Mouse (Mus musculus) telencephalon, adult 2 months (tissue): ENCODE measurements around the gene Ndufb4.
A peak's percentile ranks its signal among the peaks of the same experiment; 100 is the strongest.

Experiments
- DNase-seq: peaks from one replicate; pipeline ENCODE4 v3.0.0-alpha.2; 2011; ENCODE audit warnings: low read depth, low spot score

The Ndufb4 gene

DNA sequence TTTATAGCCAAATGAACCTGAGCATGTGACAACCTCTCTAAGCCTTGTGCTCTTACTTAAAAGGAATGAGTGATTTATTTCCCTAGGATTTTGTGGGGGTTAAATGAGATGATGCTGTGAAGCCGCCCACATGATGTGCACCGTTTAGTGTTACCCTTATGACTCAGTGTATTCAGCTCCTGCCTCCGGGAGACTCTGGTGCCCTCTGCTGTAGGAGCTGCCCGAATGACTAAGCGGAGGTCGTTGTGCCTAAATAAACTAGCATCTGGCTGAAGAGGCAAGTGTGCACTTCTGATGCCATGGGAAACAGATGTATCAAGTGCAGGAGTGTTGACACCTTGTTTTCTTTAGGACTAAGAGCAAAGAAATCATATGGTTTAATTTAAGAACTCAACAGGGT lies 18.1 kb downstream of the Ndufb4 start:
- DNase-seq: peak; percentile 75

DNA sequence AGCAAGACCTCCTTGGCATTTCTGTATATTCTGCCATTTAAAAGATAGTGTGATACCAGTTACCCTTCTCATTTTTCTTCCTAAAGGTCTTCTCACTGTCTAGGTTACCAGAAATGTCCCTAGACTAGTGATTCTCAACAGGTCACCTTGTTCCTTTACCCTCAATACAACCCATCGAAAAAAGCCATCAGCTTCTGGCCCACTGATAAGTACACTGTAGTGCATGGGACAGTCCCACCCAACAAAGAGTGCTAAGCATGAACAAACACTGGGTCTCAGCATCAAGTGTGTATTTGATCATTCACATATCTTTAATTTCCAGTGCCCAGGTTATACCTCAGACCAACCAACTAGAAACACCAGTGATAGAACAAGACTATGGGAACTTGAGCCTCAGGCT lies 19.2 kb downstream of the Ndufb4 start:
- no peak for DNase-seq

DNA sequence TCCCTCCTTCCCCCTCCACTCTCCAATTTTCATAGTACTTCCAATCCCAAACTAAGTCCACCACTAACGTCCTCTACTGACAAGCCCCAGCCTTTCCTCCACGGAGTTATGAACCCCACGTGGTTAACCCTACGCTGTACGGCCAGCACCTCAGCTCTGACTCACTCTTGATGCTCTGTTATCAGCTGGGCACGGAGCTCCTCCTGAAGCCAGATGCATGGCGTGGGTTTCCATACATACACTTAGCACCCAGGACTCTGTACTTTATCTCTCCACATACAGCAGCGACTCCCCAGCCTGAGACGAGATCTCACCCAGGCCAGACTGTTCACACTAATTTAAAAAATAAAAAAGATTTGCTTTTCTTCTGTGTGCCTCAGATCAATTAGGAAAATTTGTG lies 19.7 kb downstream of the Ndufb4 start:
- no peak for DNase-seq

DNA sequence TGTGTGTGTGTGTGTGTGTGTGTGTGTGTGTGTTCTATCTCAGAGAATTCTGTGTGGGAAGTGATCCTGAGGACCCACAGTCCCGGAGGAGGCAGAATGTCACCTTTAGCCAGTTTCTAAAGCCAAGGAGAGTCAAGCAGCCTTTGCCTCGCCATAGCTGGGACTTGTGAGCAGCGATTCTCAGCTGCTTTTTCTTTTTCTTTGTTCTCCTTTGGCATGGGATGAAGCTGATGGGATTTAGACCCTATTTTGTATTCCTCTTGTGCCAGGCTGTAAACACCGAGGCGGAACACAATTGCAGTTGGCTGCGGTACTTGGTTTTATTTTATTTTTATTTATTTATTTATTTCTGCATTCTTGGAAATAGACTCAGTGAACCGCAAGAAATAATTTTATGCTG lies 25.2 kb downstream of the Ndufb4 start:
- DNase-seq: no peak

DNA sequence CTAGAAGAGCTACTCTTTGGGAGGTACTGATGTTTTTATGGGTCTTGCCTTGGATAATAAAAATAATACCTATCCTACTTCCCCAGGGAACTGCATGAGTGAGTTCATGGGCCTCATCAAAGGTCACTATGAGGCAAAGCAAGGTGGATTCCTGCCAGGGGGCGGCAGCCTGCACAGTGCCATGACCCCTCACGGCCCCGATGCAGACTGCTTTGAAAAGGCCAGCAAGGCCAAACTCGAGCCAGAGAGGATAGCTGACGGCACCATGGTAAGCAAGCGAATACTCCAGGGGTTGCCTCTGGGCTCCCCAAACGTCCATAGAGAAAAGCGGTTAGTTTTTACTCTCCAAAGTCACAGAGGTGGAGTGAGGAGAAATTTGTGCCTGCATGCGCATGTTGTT lies 25.9 kb downstream of the Ndufb4 start:
- no peak for DNase-seq

DNA sequence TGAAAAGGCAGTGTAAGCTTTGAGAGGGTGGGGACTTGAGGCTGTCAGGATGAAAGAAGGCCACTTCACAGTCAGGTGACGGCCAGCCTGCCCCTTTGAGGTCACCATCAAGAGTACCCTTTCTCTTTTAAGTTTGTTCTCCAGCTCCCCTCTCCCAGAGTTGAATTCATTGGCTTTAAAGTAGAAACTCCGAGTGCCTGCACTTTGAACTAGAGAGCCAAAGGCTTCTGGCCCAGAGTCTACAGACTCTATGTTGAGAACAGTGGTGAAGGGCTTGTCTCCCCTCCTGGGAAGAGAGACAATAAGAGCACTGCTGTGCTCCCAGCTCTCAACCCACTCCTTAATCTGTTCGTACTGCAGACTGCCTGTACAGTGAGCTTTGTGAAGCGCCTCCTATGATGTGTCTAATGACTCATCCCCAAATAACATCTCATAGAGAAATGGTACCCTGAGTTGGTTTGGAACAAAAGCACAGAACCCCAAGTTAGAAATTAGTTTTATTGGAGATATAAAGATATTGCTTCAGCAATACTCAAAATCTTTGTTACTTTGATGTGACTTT lies 27.8 kb downstream of the Ndufb4 start:
- no peak for DNase-seq

DNA sequence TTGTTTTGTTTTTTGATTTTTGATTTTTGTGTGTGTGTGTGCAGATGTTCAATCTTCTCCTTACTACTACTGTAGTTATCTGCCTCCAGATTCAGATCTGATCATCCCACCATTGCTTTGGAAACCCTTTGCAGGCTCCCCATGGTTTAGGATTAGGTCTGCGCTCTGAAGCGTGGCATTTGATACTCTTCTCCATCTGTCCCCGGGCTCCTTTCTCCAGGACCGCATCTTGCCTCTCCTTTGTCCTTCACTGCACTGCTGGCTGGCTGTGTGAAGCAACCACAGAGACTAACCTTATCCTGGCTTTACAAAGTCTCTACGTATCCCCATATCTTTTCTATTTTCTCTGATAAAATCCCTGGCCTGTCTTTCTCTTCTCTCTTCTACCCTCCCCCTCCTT lies 31.3 kb downstream of the Ndufb4 start:
- no peak for DNase-seq

DNA sequence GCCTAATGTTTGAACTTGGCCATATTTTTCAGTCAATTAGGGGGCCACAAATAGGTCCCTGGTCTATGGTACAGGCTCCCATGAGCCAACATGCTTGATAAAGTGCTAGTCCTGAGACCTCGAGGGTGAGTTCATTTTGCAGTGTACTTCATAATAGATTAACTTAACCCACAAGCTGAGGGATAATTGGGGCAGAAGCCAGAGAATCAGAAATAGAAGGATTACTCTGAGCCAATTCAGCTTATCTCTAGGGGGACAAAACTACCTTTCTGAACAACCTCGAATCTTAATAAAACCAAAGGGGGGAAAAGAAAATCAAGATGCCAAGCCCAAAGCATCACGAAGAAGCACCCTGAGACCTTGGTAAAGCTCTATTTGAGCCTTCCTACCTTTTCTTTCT lies 31.9 kb downstream of the Ndufb4 start:
- DNase-seq: no peak

DNA sequence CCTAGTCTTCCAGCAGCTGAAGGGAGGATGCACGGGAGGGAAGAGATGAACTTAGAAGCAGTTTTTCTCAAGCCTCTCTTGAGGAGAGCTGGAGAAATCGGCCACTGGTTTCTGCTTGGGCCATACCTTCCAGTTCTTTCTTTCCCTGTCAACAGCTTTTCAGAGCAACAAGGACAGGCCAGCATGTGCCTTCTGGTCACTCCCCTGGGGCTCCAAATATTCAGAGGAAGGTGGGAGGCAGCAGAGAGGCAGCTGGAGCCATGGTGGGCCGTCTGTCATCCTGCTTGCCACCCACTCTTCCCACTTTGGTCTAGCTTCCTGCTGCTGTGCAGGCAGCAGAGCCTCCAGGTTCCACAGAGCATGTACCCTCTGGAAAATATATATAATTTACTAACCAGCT lies 36.6 kb downstream of the Ndufb4 start:
- DNase-seq: peak; percentile 86

DNA sequence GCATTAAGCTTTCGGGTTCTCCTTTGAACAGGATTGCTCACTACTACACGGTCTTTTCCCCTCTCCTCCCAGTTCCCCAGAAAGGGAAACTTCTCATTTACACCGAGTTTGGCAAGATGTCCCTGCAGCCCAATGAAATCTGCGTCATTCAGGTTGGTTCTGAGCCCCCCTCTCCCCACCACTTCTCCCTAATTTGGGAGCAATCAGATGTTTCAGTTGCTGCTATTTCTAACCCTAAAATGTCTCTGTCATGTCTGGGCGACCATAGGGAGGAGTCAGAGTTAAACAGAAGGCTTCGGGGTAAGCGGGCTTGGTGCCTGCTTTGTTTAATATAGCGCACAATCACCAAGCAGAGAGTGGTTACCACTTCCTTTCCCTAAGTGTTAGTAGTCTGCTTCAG lies 38.1 kb downstream of the Ndufb4 start:
- DNase-seq: no peak

DNA sequence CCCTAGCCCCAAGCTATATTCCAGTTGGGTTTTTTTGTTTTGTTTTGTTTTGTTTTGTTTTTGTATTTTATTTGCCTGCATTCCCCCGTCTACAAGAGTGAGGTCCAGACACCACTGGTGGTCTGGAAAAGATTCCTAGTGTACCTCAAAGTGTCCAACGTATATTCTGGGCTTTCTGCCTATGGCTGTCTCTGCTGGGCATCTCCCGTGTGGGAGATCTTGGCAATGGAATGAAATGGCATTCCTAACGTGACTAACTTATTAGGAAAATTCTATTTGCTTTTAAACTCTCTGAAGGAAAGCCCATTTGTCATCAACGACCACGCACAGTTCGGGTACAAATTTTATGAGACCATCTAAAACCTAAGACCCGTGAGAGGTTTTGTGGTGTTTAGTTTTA lies 38.8 kb downstream of the Ndufb4 start:
- DNase-seq: no peak

DNA sequence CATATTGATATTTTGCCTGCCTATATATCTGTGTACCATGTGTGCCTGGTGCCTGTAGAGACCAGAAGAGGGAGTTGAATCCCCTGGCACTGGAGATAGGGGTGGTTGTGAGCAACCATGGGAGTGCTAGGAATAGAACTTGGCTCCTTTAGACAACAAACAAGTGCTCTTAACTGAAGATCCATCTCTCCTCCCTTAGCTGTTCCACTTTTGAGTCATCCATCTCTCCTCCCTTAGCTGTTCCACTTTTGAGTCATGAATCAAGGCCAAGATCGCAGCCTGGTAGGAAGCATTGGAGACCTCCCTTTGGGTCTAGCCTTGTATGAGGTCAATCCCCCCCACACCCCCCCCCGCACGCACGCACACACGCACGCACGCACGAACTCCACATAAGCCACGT lies 39.7 kb downstream of the Ndufb4 start:
- DNase-seq: no peak

DNA sequence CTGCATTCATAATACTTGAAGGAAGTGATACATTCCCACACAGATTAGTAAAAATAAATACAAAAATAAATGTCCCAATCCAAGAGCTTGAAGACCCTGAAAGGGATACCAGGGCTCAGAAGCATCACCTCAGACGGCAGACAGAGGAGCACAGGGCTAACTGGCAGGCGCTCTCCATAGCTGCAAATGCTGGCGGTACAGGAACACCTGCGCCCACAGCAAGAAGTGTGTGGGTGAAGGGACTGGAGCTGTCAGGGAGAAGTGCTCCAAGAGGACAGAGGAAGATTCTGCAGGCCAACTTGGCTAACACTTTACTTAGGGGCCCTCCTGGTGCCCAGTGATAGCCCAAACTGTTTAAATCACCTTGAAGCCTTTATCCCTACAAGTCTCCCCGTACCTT lies 42.2 kb downstream of the Ndufb4 start:
- DNase-seq: no peak

DNA sequence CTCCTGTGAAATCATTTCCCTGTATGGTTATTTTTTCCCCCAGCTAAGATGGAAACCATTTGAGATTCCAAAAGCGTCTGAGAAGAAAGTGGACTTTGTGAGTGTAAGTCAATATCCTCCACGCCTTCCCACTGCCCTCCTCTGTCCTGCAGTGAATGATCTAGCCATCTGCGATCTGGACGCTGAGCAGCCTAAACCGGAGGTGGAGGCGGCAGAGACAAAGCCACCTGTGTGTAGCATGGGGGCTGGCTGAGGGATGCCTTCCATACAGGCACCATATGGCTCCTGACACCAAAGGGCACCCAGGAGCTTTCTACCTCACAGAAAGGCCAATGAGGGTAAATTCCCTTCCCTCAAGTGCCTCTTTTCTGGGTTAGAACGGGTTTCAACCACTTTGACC lies 43.2 kb downstream of the Ndufb4 start:
- DNase-seq: no peak

DNA sequence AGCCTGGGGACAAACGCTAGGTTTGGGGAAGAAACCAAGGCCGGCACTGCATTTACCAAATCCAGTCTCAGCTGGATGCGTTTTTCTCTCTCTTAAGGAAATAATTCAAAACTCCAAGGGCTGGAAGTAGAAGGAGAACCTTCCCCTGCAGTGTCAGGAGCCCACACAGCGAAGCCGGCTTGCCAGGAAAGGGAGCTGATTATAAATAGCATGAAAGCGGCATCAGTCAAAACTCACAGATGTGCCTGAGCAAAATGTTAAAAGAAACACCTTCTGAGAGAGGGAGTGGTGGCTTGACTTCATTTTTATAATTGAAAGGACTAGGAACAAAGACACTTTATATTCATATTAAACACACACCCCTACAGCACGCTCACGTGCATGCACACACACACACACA lies 43.9 kb downstream of the Ndufb4 start:
- peak; percentile 84 for DNase-seq

DNA sequence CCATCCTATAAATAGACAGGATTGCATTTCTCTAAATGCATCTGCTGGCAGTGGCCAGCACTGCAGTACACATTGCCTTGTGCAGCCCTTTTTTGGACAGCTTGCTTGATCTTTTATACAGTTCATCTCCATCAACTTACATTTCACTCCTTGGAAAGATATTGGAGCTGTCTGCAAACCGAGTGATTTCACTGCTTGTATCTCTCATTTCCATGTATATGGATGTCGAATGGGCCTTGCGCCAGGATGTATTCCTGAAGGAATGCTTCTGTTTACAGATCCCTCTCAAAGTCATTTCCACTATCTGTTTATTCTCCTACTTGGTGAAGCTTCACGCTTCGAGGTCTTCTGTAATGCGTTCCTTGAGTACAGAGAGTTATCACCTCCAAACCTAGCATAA lies 50.0 kb downstream of the Ndufb4 start:
- DNase-seq: no peak

DNA sequence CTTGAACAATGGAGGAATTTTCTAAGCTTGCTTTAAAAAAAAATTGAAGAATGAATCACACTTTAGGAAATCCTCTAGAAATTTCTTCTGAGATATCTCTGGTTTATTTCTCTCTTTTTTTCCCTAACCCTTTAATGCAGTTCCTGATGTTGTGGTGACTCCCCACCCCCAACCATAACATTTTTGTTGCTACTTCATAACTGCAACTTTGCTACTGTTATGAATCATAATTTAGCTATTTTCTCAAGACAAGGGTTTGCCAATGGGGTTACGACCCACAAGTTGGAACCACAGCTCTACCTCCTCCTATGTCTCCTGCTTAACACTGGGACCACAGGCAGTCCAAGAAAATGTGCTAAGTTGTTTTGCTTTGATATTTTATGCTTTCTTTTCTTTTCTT lies 50.8 kb downstream of the Ndufb4 start:
- no peak for DNase-seq

DNA sequence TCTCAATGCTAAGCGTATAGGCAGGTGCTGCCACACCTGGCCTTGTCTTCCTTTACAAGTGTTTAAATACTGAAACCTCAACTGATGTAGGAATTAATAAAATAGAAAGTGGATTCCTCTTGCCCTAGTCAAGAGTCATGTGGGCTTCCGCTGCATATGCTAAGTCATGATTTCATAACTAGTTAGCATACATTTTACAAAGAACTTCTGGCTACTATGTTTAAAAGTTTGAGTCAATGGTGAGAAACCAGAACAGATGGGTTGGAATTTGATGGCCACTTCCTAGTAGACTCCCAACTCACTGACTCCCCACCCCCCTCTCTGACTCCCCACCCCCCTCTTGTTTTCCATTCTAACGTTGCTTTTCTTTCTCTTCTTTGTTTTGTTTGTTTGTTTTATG lies 54.9 kb downstream of the Ndufb4 start:
- DNase-seq: no peak

DNA sequence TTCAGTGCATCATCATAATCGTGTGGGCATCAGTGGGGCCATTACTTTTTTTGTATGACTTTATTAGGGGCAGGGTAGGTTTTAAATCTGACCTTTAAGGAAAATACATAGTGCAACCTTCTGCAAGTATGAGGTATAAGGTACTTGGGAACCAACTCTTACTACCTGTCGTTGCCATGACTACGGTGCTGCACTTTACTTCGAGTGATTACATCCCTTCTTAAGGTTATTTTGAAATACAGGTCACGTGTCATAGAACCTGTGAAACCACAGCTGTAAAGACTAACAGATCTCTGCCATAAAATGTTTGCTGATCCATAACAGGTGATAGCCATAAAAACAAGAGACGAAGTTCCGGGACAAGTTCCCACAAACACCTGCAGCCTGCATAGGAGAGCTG lies 55.8 kb downstream of the Ndufb4 start:
- no peak for DNase-seq

DNA sequence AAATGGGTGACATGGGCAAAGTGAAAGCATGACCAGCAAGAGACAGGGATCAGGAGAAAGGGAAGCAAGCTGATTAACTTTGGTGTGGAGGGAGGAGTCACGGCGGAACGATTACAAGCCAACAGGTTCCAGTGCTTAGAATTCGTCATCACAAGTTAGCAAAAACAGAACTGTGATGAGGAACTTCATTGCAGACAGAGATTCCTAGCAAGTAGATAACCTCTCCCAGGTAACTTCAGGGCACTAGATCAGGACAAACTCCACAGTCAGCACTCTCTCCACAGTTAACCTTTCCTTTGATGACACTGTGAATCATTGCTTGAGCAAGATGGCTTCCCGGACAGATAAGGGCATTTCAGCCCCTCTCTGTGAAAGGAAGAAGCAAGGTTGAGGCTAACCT lies 56.8 kb downstream of the Ndufb4 start:
- no peak for DNase-seq
